Mouse (Mus musculus) forebrain, postnatal 0 days (tissue): ENCODE measurements around the gene Tspo2. TPM values are rescaled to one million over a fixed set of nuclear protein-coding genes. Genes with fewer than 3 reads are reported as not detected.

Source experiments
- ATAC-seq: fragments of 200-750 bp; cut with Nextera tagmentation; 2 replicates; pipeline ENCODE4 v1.8.0; 2017; ENCODE audit warnings: mild to moderate bottlenecking, moderate library complexity
- DNase-seq: peaks from one replicate; pipeline ENCODE4 v3.0.0-alpha.2; 2015
- H3K27ac ChIP-seq: fragments of 300-500 bp; sonication (generic); 2 replicates; pipeline ENCODE4 v1.5.1; 2014; ENCODE audit warnings: low read depth, mild to moderate bottlenecking, antibody characterized with exemption, low read length, moderate library complexity, mixed read lengths
- H3K27me3 ChIP-seq: fragments of 300-500 bp; sonication (generic); 2 replicates; pipeline ENCODE4 v1.6.1; 2014; ENCODE audit warnings: mild to moderate bottlenecking, low read length, mixed read lengths; ENCODE audit not compliant: insufficient read depth
- H3K36me3 ChIP-seq: fragments of 300-500 bp; sonication (generic); 2 replicates; pipeline ENCODE4 v1.6.1; 2014; ENCODE audit warnings: mild to moderate bottlenecking, moderate library complexity; ENCODE audit not compliant: insufficient read depth
- H3K4me1 ChIP-seq: fragments of 300-500 bp; sonication (generic); 2 replicates; pipeline ENCODE4 v1.6.1; 2014; ENCODE audit warnings: antibody characterized with exemption; ENCODE audit not compliant: insufficient read depth
- H3K4me2 ChIP-seq: fragments of 300-500 bp; sonication (generic); 2 replicates; pipeline ENCODE4 v1.6.1; 2014; ENCODE audit warnings: low read depth, mild to moderate bottlenecking, moderate library complexity
- H3K4me3 ChIP-seq: fragments of 300-500 bp; sonication (generic); 2 replicates; pipeline ENCODE4 v1.5.1; 2014; ENCODE audit warnings: low read depth, low read length, mixed read lengths
- H3K9ac ChIP-seq: fragments of 300-500 bp; sonication (generic); 2 replicates; pipeline ENCODE4 v1.6.1; 2014; ENCODE audit warnings: mild to moderate bottlenecking
- H3K9me3 ChIP-seq: fragments of 300-500 bp; sonication (generic); 2 replicates; pipeline ENCODE4 v1.6.1; 2016; ENCODE audit warnings: low read length
- CTCF ChIP-seq: sonication (generic); IDR thresholded peaks from 2 replicates; pipeline ENCODE4 v1.5.1; 2016; ENCODE audit warnings: antibody characterized with exemption, control low read depth, low read depth
- WGBS: fragments of 180-500 bp; shearing (Covaris S2); extraction: QIAGEN DNeasy Blood & Tissue Kit; methylation state at CpG from one replicate; pipeline ENCODE4 v1.1.7; 2014; 5-methylcytosine and 5-hydroxymethylcytosine counted together
- polyA plus RNA-seq: library from polyadenylated mRNA; unstranded; fragments of >200 nt; fragmentation: Nextera tagmentation; extraction: Ambion mirVana; gene quantifications from 2 replicates; pipeline ENCODE4 v1.2.1, GENCODE M21; 2015
- total RNA-seq: library from RNA; depleted of rRNA; stranded (reverse); fragments of >200 nt; gene quantifications from 2 replicates; pipeline ENCODE4 v1.2.3, GENCODE M21; 2014

The Tspo2 gene
- total and polyA plus RNA-seq, 2 experiments from 2014 or later, result 0.47 TPM; not detected in 1

GRCm38 (mm10) chr17:48451753-48452444, 577 bp upstream of the Tspo2 start:
- H3K4me2 ChIP-seq, result no peak overlapping the region
- H3K36me3 ChIP-seq, result no peaks in the 10 kb centered on the region
- ATAC-seq (no peak), DNase-seq (no peak)
- no peak for TF ChIP-seq CTCF
- WGBS, result 52% methylated on average over 9 of the region's 9 CpGs
- no peaks in the 10 kb centered on the region for H3K4me1 ChIP-seq
- H3K9ac ChIP-seq, result no peak overlapping the region
- no peak overlapping the region for H3K27ac ChIP-seq
- no peaks in the 10 kb centered on the region for H3K9me3 ChIP-seq
- no peaks in the 10 kb centered on the region for H3K27me3 ChIP-seq
- H3K4me3 ChIP-seq, result no peak overlapping the region

DNA sequence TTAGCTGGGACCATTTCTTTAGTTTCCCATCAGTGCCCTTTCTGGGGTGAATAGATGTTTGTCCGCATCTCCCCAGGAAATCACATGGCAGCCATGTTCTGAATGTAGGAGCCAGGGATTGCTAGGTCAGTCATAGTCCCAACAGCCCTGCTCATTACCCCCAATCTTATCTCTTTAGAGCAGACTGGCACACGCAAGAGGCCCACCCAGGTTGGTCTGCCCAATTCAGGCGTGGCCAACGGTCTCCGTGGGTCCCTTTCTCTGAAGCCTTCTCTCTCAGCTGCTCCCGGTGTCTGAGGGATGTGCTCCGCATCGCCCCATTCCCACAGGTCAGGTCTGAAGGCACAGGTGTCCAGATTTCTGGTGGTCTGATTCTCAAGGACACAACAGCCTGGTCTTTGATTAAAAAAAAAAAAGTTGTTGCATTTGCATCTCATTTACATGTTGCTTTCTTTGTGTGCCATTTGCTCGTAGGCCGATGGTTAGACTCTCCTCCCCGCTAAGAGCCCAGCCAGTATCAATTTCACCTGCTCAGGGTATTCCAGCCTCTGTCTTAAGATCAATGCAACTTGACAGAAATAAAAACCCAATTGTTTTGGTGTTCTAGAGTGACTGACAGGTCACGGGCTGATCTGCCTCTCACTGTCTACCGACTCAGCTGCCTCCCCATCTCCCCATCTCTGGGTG, 513 bp downstream of the Tspo2 start:
- no peaks in the 10 kb centered on the region for H3K4me1 ChIP-seq
- ATAC-seq (no peak), DNase-seq (no peak)
- no peak overlapping the region for H3K4me3 ChIP-seq
- no peaks in the 10 kb centered on the region for H3K9me3 ChIP-seq
- WGBS, result 67% methylated on average over 13 of the region's 13 CpGs
- H3K9ac ChIP-seq, result no peak overlapping the region
- no peak overlapping the region for H3K27ac ChIP-seq
- H3K27me3 ChIP-seq, result no peaks in the 10 kb centered on the region
- TF ChIP-seq CTCF, result no peak
- no peaks in the 10 kb centered on the region for H3K36me3 ChIP-seq
- H3K4me2 ChIP-seq, result no peak overlapping the region

- TF ChIP-seq CTCF, result no peak
- H3K4me3 ChIP-seq, result no peak overlapping the region
- DNase-seq, result no peak
- H3K36me3 ChIP-seq, result no peaks in the 10 kb centered on the region
- WGBS, result 74% methylated on average over 8 of the region's 8 CpGs
- no peaks in the 10 kb centered on the region for H3K9me3 ChIP-seq
- no peak overlapping the region for H3K9ac ChIP-seq
- no peak for ATAC-seq
- H3K4me1 ChIP-seq, result no peaks in the 10 kb centered on the region
- H3K27ac ChIP-seq, result no peak overlapping the region
- H3K27me3 ChIP-seq, result no peaks in the 10 kb centered on the region
- no peak overlapping the region for H3K4me2 ChIP-seq
These were observed 3.6 kb downstream of the Tspo2 start for GRCm38 (mm10) chr17:48447675-48448074.

GRCm38 (mm10) chr17:48443542-48444145, 7.7 kb downstream of the Tspo2 start:
- no peaks in the 10 kb centered on the region for H3K27me3 ChIP-seq
- H3K4me3 ChIP-seq, result no peak overlapping the region
- no peak overlapping the region for H3K27ac ChIP-seq
- ATAC-seq, result no peak
- H3K4me1 ChIP-seq, result no peaks in the 10 kb centered on the region
- TF ChIP-seq CTCF, result no peak
- no peaks in the 10 kb centered on the region for H3K36me3 ChIP-seq
- no peaks in the 10 kb centered on the region for H3K9me3 ChIP-seq
- no peak overlapping the region for H3K4me2 ChIP-seq
- no peak for DNase-seq
- no peak overlapping the region for H3K9ac ChIP-seq
- 54% methylated on average over 16 of the region's 16 CpGs for WGBS

DNA sequence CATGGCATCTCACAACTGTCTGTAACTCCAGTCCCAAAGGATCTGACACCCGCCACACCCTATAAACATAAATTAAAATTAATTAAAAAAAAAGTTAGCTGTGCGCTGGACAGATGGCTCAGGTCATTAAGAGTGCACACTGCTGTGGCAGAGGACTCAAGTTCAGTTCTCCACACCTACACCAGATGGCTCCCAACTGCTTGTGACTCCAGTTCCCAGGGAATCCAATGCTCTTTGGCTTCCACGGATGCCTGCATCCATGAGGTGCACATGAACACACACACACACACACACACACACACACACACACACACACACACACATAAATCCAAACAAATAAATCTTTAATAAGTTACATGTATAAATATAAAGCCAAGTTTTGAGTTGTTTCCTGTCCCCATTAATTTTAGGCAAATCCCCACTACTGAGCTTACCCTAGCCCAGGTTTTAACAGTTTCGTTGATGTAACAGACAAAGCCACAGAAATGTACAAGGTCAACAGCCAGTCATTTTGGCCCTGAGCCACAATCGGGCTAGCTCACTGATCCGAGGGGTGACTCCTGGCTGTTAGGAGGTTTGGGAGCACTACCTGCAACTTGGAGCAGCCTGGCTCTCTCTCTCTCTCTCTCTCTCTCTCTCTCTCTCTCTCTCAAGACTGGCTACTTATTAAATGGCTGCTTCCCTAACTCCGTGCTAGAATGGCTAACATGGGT, 8.4 kb downstream of the Tspo2 start:
- Histone ChIP-seq H3K9me3 (no peaks in the 10 kb centered on the region), H3K27me3 (no peaks in the 10 kb centered on the region), H3K27ac (no peak overlapping the region), H3K4me2 (no peak overlapping the region), H3K9ac (no peak overlapping the region), H3K36me3 (no peaks in the 10 kb centered on the region), H3K4me1 (no peaks in the 10 kb centered on the region), H3K4me3 (no peak overlapping the region)
- no peak for ATAC-seq
- WGBS, result 67% methylated on average over 7 of the region's 7 CpGs
- TF ChIP-seq CTCF, result no peak
- DNase-seq, result no peak

DNA sequence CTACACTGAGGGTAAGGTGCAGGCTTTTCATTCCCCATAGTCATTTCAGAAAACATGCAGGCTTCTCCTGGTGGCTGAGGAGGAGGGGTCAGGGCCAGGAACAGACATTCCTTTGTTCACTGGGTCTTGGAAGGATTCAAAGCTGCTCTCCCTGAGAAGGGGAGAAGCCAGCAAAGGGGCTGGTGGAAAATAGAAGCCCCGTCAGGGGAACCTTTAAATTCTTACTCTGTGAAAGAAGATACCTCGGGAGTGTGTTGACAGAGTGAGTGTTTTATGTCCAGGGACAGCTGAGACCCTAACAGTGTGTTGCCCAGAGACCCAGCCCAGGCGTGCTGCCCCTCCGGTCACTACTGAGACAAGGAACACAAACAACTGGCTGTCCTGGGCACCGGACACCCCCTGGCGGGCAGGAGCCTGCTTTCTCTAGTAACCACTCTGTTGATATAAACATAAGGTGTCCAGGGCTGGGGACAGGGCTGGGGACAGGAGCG, 13.9 kb downstream of the Tspo2 start:
- DNase-seq (no peak), ATAC-seq (peak; percentile 59)
- no peak overlapping the region for H3K4me2 ChIP-seq
- peak overlapping the region; percentile 21; the same call in 1 of the 2 replicates for H3K27ac ChIP-seq
- no peak overlapping the region for H3K4me3 ChIP-seq
- no peaks in the 10 kb centered on the region for H3K27me3 ChIP-seq
- no peaks in the 10 kb centered on the region for H3K36me3 ChIP-seq
- H3K4me1 ChIP-seq, result no peaks in the 10 kb centered on the region
- H3K9me3 ChIP-seq, result no peaks in the 10 kb centered on the region
- no peak overlapping the region for H3K9ac ChIP-seq
- WGBS, result 32% methylated on average over 7 of the region's 7 CpGs
- TF ChIP-seq CTCF, result peak; percentile 17; the same call in 1 of the 2 replicates
